Mouse (Mus musculus) embryo, embryonic 10 days (tissue): ENCODE measurements at regions not wholly inside any gene's neighbourhood (a gene's known extent, or its start where the extent isn't known, plus 50 kb on each side); places are given as distances from the start of the nearest gene placed in this dataset.

Experiments used
- DNase-seq: peaks from one replicate; pipeline ENCODE4 v3.0.0-alpha.2; 2015; ENCODE audit warnings: low spot score

- no peak for DNase-seq
These were observed 333.5 kb downstream of the Phf3 start for GRCm38 (mm10) chr1:30540088-30540698.

GRCm38 (mm10) chr1:30536989-30537975, 336.4 kb downstream of the Phf3 start:
- peak; percentile 8 for DNase-seq

GRCm38 (mm10) chr1:30517348-30517747, 356.4 kb downstream of the Phf3 start:
- DNase-seq: no peak

GRCm38 (mm10) chr1:30515846-30516245, 357.9 kb downstream of the Phf3 start:
- no peak for DNase-seq

- peak; percentile 51 for DNase-seq
These were observed 370.5 kb downstream of the Phf3 start for GRCm38 (mm10) chr1:30503224-30503623.

- no peak for DNase-seq
These were observed 413.3 kb downstream of the Phf3 start for GRCm38 (mm10) chr1:30460295-30460958.

GRCm38 (mm10) chr1:30437964-30438363, 435.8 kb downstream of the Phf3 start:
- DNase-seq: no peak

- no peak for DNase-seq
These were observed 457.1 kb downstream of the Phf3 start for GRCm38 (mm10) chr1:30416582-30416981.

- DNase-seq: no peak
These were observed 458.8 kb downstream of the Phf3 start for GRCm38 (mm10) chr1:30414881-30415439.
